Mouse (Mus musculus): ENCODE measurements around the gene Tmem203.

- TF ChIP-seq ZNF384 (IDR thresholded peaks at IDR 0.05; ENCODE audit: low read depth, low read length): no peak
- no peak for TF ChIP-seq CHD2 (IDR thresholded peaks at IDR 0.05; ENCODE audit: low read depth, low read length)
- no peak for TF ChIP-seq MAFK (IDR thresholded peaks at IDR 0.05; ENCODE audit: insufficient read depth, low read depth, low read length)
- TF ChIP-seq HCFC1 (IDR thresholded peaks at IDR 0.05; ENCODE audit: borderline replicate concordance, insufficient read depth, low read length): no peak
- no peak for TF ChIP-seq ZC3H11A (IDR thresholded peaks at IDR 0.05; ENCODE audit: borderline replicate concordance, low read depth, low read length)
Observed at GRCm38 (mm10) chr2:25304657-25305541, 49.7 kb downstream of the Tmem203 start.

Measured in ES-E14 (cell line).